Mouse (Mus musculus) bone marrow macrophage, adult 2 months (primary cell): ENCODE measurements around the gene Slc19a1.

Source experiments
- CTCF ChIP-seq: IDR thresholded peaks from 2 replicates; pipeline ENCODE4 v1.5.1; 2012; ENCODE audit warnings: low read depth, mild to moderate bottlenecking, low read length, moderate library complexity
- POLR2A ChIP-seq: IDR thresholded peaks from 2 replicates; pipeline ENCODE4 v1.6.1; 2012; ENCODE audit warnings: mild to moderate bottlenecking, low read depth, low read length, borderline replicate concordance

DNA sequence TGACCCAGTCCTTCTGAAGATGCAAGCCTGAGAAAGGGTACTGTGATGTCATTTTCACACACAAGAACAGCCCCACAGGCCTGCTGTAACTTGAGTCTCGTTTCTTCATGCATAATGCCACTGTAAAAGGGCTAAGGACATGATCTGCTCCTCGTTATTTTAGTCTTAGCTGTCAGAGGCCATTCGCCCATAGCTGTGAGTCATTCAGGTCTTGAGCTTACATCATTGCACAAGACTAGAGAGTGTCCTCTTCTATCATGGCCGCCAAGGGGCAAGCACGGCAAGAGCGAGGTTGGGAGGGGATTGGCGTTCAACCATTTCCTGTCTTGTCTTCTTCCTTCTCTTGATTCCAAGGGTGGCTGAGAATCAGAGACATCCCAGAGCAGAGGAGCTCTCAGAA, 16.0 kb upstream of the Slc19a1 start:
- TF ChIP-seq POLR2A (no peak), CTCF (no peak)
